Mouse (Mus musculus): ENCODE measurements around the gene Smpd2.

Gene Smpd2

DNA sequence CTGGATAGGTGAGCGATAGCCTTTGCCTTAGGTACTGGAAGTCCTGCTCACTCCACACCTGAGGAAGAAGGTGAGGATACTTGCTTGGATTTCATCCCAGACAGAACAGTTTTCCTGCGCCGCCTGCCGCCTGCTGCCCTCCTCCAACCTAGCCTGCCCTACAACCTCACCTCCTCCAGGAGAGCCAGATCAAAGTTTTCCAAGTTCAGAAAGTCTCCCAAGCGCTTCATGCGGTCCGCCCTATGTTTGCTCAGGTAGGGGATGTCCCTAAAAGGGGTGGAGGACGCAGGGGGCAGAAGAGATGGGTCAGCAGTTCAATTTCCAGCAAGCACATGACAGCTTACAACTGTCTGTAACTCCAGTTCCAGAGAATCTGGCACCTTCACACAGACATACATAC lies 875 bp downstream of the Smpd2 start:
- DNase-seq (ENCODE audit: extremely low spot score, low spot score): peak; percentile 21

GRCm38 (mm10) chr10:41488877-41489276 lies 1.3 kb downstream of the Smpd2 start:
- DNase-seq (ENCODE audit: extremely low spot score, low spot score): peak; percentile 31

GRCm38 (mm10) chr10:41486506-41487170 lies 3.5 kb downstream of the Smpd2 start:
- no peak for DNase-seq (ENCODE audit: extremely low spot score, low spot score)

DNA sequence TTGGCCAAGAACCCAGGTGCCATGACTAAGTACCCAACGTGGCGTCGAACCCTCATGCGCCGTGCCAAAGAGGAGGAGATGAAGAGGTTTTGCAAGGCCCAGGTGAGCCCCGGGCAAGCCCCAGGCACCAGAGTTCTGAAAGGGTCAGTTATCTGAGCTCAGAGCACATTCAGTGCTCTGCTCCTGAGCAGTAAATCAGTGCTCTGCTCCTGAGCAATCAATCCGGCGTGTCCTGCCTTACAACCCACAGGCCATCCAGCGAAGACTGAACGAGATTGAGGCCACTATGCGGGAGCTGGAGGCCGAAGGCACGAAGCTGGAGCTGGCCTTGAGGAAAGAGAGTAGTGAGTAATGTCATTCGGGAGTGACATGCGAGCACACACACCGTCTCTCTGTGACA lies 4.4 kb downstream of the Smpd2 start:
- DNase-seq (ENCODE audit: extremely low spot score, low spot score): no peak

- DNase-seq (ENCODE audit: extremely low spot score, low spot score): no peak
Measured at GRCm38 (mm10) chr10:41482446-41482845, 7.7 kb downstream of the Smpd2 start.

DNA sequence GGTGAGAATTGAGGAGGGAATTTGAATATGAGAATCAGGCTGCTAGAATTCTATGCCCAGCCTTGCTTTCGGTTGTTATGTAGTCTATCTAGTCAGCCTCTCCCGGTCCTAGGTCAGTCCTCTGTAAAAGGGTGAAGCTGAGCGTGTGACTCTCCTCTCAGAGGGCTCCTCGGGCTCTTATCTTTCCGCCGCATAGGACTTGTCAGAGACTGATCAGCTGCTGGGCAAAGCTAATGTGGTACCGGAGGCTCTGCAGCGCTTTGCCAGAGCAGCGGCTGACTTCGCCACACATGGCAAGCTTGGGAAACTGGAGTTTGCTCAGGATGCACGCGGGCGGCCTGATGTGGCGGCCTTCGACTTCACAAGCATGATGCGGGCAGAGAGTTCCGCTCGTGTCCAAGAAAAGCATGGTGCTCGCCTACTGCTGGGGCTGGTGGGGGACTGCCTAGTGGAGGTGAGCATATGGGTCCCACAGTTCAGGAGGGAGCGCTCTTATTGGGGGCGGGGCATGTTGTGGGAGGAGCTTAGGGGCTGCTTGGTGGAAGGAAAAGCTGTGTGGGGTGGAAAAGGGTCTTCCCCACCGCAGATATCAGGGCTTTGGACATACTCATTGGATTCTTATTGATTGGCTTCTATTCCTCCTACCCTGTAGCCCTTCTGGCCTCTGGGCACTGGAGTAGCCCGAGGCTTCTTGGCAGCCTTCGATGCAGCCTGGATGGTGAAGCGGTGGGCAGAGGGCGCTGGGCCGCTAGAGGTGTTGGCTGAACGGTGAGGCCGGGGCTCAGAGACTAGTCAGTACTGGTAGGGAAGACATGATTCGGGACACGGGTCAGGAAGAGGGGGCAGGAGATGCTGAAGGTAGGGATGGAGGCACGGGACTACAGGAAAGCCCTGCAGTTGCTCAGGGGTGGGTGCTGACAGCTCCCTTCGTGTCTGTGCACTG lies 9.0 kb downstream of the Smpd2 start:
- DNase-seq (ENCODE audit: extremely low spot score, low spot score): no peak

DNA sequence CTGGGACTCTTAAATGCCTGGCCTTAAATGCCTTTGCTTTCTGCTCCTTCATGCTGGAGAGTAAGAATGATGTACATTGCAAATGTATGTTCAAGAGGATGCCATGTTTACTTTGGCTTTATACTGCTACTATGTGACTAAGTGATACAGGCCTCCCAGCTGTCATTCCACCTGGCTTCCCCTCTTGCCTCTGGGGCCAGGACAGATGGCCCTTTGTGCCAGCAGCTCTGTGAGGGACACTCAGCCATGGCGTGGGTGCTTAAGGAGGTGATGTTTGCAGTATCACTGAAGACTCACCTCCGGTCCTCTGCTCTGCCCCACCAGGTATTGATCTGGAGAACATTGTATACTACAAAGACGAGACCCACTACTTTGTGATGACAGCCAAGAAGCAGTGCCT lies 10.2 kb downstream of the Smpd2 start:
- DNase-seq (ENCODE audit: extremely low spot score, low spot score): no peak

GRCm38 (mm10) chr10:41477278-41478181 lies 12.6 kb downstream of the Smpd2 start:
- peak; percentile 61 for DNase-seq (ENCODE audit: extremely low spot score, low spot score)

DNA sequence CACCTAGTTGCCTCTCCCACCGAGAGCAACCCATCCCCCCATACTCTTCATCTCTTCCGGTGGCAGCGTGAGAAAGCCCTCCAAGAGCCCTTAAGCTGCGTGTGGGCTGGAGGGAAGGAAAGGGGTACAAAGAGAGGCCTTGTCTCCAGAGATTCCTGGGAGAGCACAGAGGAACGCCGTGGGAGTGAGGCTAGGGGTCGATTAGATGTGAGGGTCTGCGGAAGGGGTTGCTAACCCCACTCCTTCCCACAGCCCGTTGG lies 13.2 kb downstream of the Smpd2 start:
- DNase-seq (ENCODE audit: extremely low spot score, low spot score): no peak

DNA sequence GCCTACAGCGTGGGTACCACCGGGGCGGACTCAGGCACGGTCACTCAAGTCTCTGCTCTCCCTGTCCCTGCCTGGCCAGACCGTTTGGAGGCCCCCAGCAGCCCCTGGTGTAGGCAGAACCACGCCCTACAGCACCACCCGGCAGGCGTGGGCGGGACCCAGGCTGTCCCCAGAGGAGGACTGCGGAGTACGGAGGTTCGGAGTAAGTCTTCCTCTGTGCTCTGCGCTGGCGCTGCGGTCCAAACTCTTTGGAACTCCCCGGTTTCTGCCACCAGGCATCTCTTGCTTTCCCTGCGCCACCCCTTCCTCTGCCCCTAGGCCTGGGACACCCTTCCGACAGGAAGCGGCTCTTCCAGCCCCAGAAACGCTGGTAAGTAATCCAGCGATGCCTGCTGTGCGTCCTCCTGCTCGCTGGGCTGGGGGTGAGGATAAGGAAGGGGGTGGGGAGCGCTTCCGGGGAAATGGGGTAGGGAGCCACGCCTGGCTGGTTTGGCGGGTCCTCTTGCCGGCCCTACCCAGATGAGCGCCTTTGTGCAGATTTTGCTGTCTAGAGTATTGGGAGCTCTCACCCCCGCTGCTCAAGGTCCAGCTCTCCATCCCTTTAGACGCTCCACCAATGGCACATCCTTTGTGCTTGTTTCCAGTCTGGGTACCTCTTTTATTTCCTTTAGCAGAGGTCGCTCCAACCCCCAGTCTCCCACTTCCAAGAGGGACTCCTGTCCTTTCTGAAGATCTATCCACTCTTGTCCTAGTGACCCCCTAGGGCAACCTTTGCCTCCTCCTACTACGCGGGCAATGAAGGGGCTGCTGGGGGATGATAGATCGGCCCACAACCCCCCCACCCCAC lies 13.8 kb downstream of the Smpd2 start, which contains the start of gene Mical1:
TSS of gene Mical1 (plus strand) at position 144 of the 847 bp plus-strand sequence.
- DNase-seq (ENCODE audit: extremely low spot score, low spot score): peak; percentile 82

- no peak for DNase-seq (ENCODE audit: extremely low spot score, low spot score)
Measured at GRCm38 (mm10) chr10:41474981-41475391, 15.2 kb downstream of the Smpd2 start.

- DNase-seq (ENCODE audit: extremely low spot score, low spot score): no peak
Measured at GRCm38 (mm10) chr10:41473782-41474468, 16.2 kb downstream of the Smpd2 start.

GRCm38 (mm10) chr10:41472962-41473481 lies 17.1 kb downstream of the Smpd2 start:
- DNase-seq (ENCODE audit: extremely low spot score, low spot score): no peak

- no peak for DNase-seq (ENCODE audit: extremely low spot score, low spot score)
Measured at GRCm38 (mm10) chr10:41472534-41472933, 17.6 kb downstream of the Smpd2 start.

DNA sequence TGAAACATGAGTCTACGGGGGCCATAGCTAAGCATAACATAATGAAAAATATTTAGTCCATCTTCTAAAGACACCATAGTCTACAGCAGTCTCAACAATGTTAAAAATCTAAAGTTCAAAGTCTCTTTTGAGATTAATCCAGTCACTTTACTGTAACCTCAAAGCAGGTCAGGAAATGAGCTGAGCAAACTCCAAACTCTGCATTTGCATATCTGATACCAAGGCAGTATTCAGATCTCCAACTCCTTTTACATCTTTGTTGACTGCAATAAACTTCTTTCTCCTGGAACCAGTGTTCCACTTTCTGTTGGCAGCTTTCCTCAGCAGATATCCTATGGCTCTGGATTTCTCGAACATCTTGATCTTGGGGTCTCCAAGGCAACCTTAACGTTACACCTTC lies 19.5 kb downstream of the Smpd2 start:
- no peak for DNase-seq (ENCODE audit: extremely low spot score, low spot score)

- DNase-seq (ENCODE audit: extremely low spot score, low spot score): no peak
Measured at GRCm38 (mm10) chr10:41467325-41467724, 22.8 kb downstream of the Smpd2 start.

DNA sequence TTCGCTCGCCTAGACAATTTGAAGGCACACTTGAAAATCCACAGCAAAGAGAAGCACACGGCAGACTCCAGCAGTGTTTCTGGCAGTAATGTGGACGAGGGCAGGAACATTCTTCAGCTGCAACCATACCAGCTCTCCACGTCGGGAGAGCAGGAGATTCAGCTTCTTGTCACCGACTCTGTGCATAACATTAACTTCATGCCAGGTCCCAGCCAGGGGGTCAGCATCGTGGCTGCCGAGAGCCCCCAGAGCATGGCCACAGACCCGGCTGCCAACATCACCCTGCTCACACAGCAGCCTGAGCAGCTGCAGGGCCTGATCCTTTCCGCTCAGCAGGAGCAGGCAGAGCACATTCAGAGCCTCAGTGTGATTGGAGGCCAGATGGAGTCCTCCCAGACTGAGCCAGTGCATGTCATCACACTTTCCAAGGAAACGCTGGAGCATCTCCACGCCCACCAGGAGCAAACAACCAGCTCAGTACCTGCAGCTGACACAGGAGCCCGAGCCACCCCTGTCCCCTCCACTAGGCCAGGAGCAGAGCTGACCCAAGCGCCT lies 25.7 kb downstream of the Smpd2 start:
- no peak for DNase-seq (ENCODE audit: extremely low spot score, low spot score)

GRCm38 (mm10) chr10:41461057-41461722 lies 29.0 kb downstream of the Smpd2 start:
- no peak for DNase-seq (ENCODE audit: extremely low spot score, low spot score)

GRCm38 (mm10) chr10:41460501-41460900 lies 29.7 kb downstream of the Smpd2 start:
- DNase-seq (ENCODE audit: extremely low spot score, low spot score): no peak

Data from neural tube, embryonic 10.5 days (tissue).